Mouse (Mus musculus) neutrophil, adult 5-6 weeks (primary cell): ENCODE measurements around the gene Pparg. TPM values are rescaled to one million over a fixed set of nuclear protein-coding genes. Genes with fewer than 3 reads are reported as not detected.

ENCODE experiments used
- ATAC-seq: fragments of 151-379, 151-347 bp; 2 replicates; pipeline ENCODE4 v1.8.0; 2017; ENCODE audit warnings: mild to moderate bottlenecking, moderate TSS enrichment; ENCODE audit not compliant: insufficient number of reproducible peaks, poor library complexity, low FRiP score, severe bottlenecking; ENCODE audit errors: extremely low read depth
- total RNA-seq: library from RNA; stranded (forward); fragments of 200-1000 nt; gene quantifications from 2 replicates; pipeline ENCODE4 v1.2.3, GENCODE M21; 2017

Gene Pparg
- total RNA-seq, 1 experiment from 2014 or later, result 0.93 TPM

- no peak for ATAC-seq
Measured at GRCm38 (mm10) chr6:115493824-115494223, 133.1 kb downstream of the Pparg start.

- no peak for ATAC-seq
Measured at GRCm38 (mm10) chr6:115499540-115499939, 138.8 kb downstream of the Pparg start.

- no peak for ATAC-seq
Measured at GRCm38 (mm10) chr6:115500234-115500633, 139.5 kb downstream of the Pparg start.

- ATAC-seq, result no peak
Measured at GRCm38 (mm10) chr6:115501131-115501530, 140.4 kb downstream of the Pparg start.

- no peak for ATAC-seq
Measured at GRCm38 (mm10) chr6:115503038-115503437, 142.3 kb downstream of the Pparg start.

GRCm38 (mm10) chr6:115503549-115504159 is 142.9 kb downstream of the Pparg start:
- no peak for ATAC-seq

GRCm38 (mm10) chr6:115504160-115504558 is 143.4 kb downstream of the Pparg start:
- no peak for ATAC-seq

GRCm38 (mm10) chr6:115504915-115505314 is 144.2 kb downstream of the Pparg start:
- ATAC-seq, result no peak

GRCm38 (mm10) chr6:115506425-115506824 is 145.7 kb downstream of the Pparg start:
- no peak for ATAC-seq

GRCm38 (mm10) chr6:115511447-115511846 is 150.7 kb downstream of the Pparg start:
- no peak for ATAC-seq

GRCm38 (mm10) chr6:115513207-115513606 is 152.5 kb downstream of the Pparg start:
- no peak for ATAC-seq

GRCm38 (mm10) chr6:115517904-115518303 is 157.2 kb downstream of the Pparg start:
- ATAC-seq, result no peak

GRCm38 (mm10) chr6:115518352-115518751 is 157.6 kb downstream of the Pparg start:
- no peak for ATAC-seq

GRCm38 (mm10) chr6:115519275-115519699 is 158.5 kb downstream of the Pparg start:
- no peak for ATAC-seq

GRCm38 (mm10) chr6:115521923-115522322 is 161.2 kb downstream of the Pparg start:
- no peak for ATAC-seq

GRCm38 (mm10) chr6:115522691-115523146 is 162.0 kb downstream of the Pparg start:
- ATAC-seq, result no peak

GRCm38 (mm10) chr6:115523201-115523600 is 162.4 kb downstream of the Pparg start:
- no peak for ATAC-seq

GRCm38 (mm10) chr6:115524449-115524990 is 163.8 kb downstream of the Pparg start:
- ATAC-seq, result no peak

- no peak for ATAC-seq
Measured at GRCm38 (mm10) chr6:115527418-115527817, 166.7 kb downstream of the Pparg start.

GRCm38 (mm10) chr6:115528372-115528771 is 167.6 kb downstream of the Pparg start:
- no peak for ATAC-seq

- no peak for ATAC-seq
Measured at GRCm38 (mm10) chr6:115534617-115535016, 173.9 kb downstream of the Pparg start.
